Comparison of ENCODE assay signal across 19 mouse cellular contexts in genomic region chr10:46100837-46101236, GRCm38 (mm10).
"Had no signal": no experiment of that assay in that cellular context is flagged by ENCODE, and none has a peak within 500 bp of the region (broad histone marks: within the 10 kb centered on the region; RNA-seq: fewer than 3 reads in every experiment).

No protein-coding gene starts in this region.

- H3K27ac ChIP-seq: liver, embryonic 13.5 days; liver, embryonic 15.5 days; lung, embryonic 15.5 days; macrophage; midbrain, embryonic 12.5 days; midbrain, embryonic 15.5 days; neural tube, embryonic 12.5 days had no signal

- H3K4me2 ChIP-seq: liver, embryonic 13.5 days; liver, embryonic 15.5 days; lung, embryonic 15.5 days; midbrain, embryonic 12.5 days; midbrain, embryonic 15.5 days; neural tube, embryonic 12.5 days had no signal

- DNase-seq: liver, embryonic 13.5 days; liver, postnatal 0 days; lung, adult 2 months; lung, postnatal 14 days; lung, postnatal 36 days; retina, postnatal 1 day; right cerebral cortex, adult 18-20 months; right cerebral cortex, postnatal 25 days; right cerebral cortex, postnatal 4 days; spleen, adult 18-20 months; thymus, adult 18-20 months; thymus, postnatal 25 days had no signal

- H3K4me3 ChIP-seq: liver, embryonic 13.5 days; liver, embryonic 15.5 days; lung, embryonic 15.5 days; megakaryocyte, embryonic 14.5 days; midbrain, embryonic 12.5 days; midbrain, embryonic 15.5 days; neural tube, embryonic 12.5 days had no signal

- H3K36me3 ChIP-seq: liver, embryonic 13.5 days; liver, embryonic 15.5 days; lung, embryonic 15.5 days; midbrain, embryonic 12.5 days; midbrain, embryonic 15.5 days; neural tube, embryonic 12.5 days had no signal

- H3K9ac ChIP-seq: liver, embryonic 13.5 days; liver, embryonic 15.5 days; liver, postnatal 0 days; lung, embryonic 15.5 days; midbrain, embryonic 12.5 days; midbrain, embryonic 15.5 days; neural tube, embryonic 12.5 days had no signal

- H3K27me3 ChIP-seq: liver, embryonic 13.5 days; liver, embryonic 15.5 days; lung, embryonic 15.5 days; megakaryocyte, embryonic 14.5 days; midbrain, embryonic 12.5 days; midbrain, embryonic 15.5 days; neural tube, embryonic 12.5 days had no signal

- H3K4me1 ChIP-seq: liver, embryonic 13.5 days; liver, embryonic 15.5 days; lung, embryonic 15.5 days; megakaryocyte, embryonic 14.5 days; midbrain, embryonic 12.5 days; midbrain, embryonic 15.5 days; neural tube, embryonic 12.5 days had no signal

- H3K9me3 ChIP-seq: liver, embryonic 13.5 days; liver, embryonic 15.5 days; lung, embryonic 15.5 days; midbrain, embryonic 12.5 days; midbrain, embryonic 15.5 days; neural tube, embryonic 12.5 days had no signal
